Mouse (Mus musculus): Measurements from ENCODE around the gene Olfr1410. TPM values are rescaled to one million over a fixed set of nuclear protein-coding genes. Genes with fewer than 3 reads are reported as not detected.
A peak's percentile ranks its signal among the peaks of the same experiment; 100 is the strongest.

Gene Olfr1410
- polyA plus RNA-seq, 1 experiment from 2014 or later, result not detected

- Histone ChIP-seq H3K36me3 (peaks cover 10% of the 10 kb centered on the region; the same call in 1 of the 2 replicates), H3K4me3 (no peak overlapping the region), H3K9me3 (no peaks in the 10 kb centered on the region), H3K27ac (replicated peaks) (no peak overlapping the region), H3K9ac (no peak overlapping the region), H3K4me1 (replicated peaks) (peaks cover 30% of the 10 kb centered on the region), H3K4me2 (no peak overlapping the region), H3K27me3 (peaks cover 4% of the 10 kb centered on the region)
- WGBS, result 63% methylated on average over 4 of the region's 4 CpGs
- ATAC-seq (ENCODE audit: low read depth), result no peak
Measured at GRCm38 (mm10) chr1:92643691-92644090, 38.1 kb downstream of the Olfr1410 start.

- Histone ChIP-seq H3K27me3 (peaks cover 4% of the 10 kb centered on the region), H3K9me3 (no peaks in the 10 kb centered on the region), H3K27ac (replicated peaks) (no peak overlapping the region), H3K4me1 (replicated peaks) (peaks cover 27% of the 10 kb centered on the region), H3K4me2 (no peak overlapping the region), H3K9ac (no peak overlapping the region), H3K4me3 (no peak overlapping the region), H3K36me3 (0 out of 2 replicates have a peak, but pooled peaks cover under 1% of the 10 kb centered on the region)
- WGBS, result 83% methylated on average over 5 of the region's 5 CpGs
- ATAC-seq (ENCODE audit: low read depth), result no peak
Measured at GRCm38 (mm10) chr1:92644916-92645315, 39.3 kb downstream of the Olfr1410 start.

GRCm38 (mm10) chr1:92646111-92646510 is 40.5 kb downstream of the Olfr1410 start:
- H3K9me3 ChIP-seq, result no peaks in the 10 kb centered on the region
- H3K9ac ChIP-seq, result no peak overlapping the region
- H3K27ac ChIP-seq (replicated peaks), result no peak overlapping the region
- H3K36me3 ChIP-seq, result no peaks in the 10 kb centered on the region
- H3K4me1 ChIP-seq (replicated peaks), result peaks cover 18% of the 10 kb centered on the region
- H3K4me2 ChIP-seq, result no peak overlapping the region
- no peak overlapping the region for H3K4me3 ChIP-seq
- ATAC-seq (ENCODE audit: low read depth), result no peak
- 63% methylated on average over 2 of the region's 2 CpGs for WGBS
- H3K27me3 ChIP-seq, result peaks cover 4% of the 10 kb centered on the region

GRCm38 (mm10) chr1:92646601-92647000 is 41.0 kb downstream of the Olfr1410 start:
- H3K4me1 ChIP-seq (replicated peaks), result peaks cover 22% of the 10 kb centered on the region
- no peak overlapping the region for H3K4me2 ChIP-seq
- H3K4me3 ChIP-seq, result no peak overlapping the region
- WGBS, result 59% methylated on average over 7 of the region's 7 CpGs
- no peaks in the 10 kb centered on the region for H3K9me3 ChIP-seq
- ATAC-seq (ENCODE audit: low read depth), result no peak
- no peaks in the 10 kb centered on the region for H3K36me3 ChIP-seq
- H3K9ac ChIP-seq, result no peak overlapping the region
- H3K27me3 ChIP-seq, result peaks cover 4% of the 10 kb centered on the region
- no peak overlapping the region for H3K27ac ChIP-seq (replicated peaks)

- no peaks in the 10 kb centered on the region for H3K9me3 ChIP-seq
- no peak overlapping the region for H3K4me2 ChIP-seq
- H3K4me3 ChIP-seq, result no peak overlapping the region
- 81% methylated on average over 4 of the region's 4 CpGs for WGBS
- H3K27ac ChIP-seq (replicated peaks), result no peak overlapping the region
- no peaks in the 10 kb centered on the region for H3K36me3 ChIP-seq
- H3K9ac ChIP-seq, result no peak overlapping the region
- peaks cover 4% of the 10 kb centered on the region for H3K27me3 ChIP-seq
- ATAC-seq (ENCODE audit: low read depth), result no peak
- peaks cover 25% of the 10 kb centered on the region for H3K4me1 ChIP-seq (replicated peaks)
Measured at GRCm38 (mm10) chr1:92647026-92647425, 41.4 kb downstream of the Olfr1410 start.

GRCm38 (mm10) chr1:92647752-92648151 is 42.2 kb downstream of the Olfr1410 start:
- Histone ChIP-seq H3K36me3 (no peaks in the 10 kb centered on the region), H3K9me3 (no peaks in the 10 kb centered on the region), H3K4me2 (no peak overlapping the region), H3K27ac (replicated peaks) (no peak overlapping the region), H3K4me1 (replicated peaks) (peaks cover 19% of the 10 kb centered on the region), H3K27me3 (peaks cover 4% of the 10 kb centered on the region), H3K4me3 (no peak overlapping the region), H3K9ac (no peak overlapping the region)
- peak; percentile 34; the same call in 1 of the 2 replicates for ATAC-seq (ENCODE audit: low read depth)
- WGBS, result 9% methylated on average over 8 of the region's 8 CpGs

GRCm38 (mm10) chr1:92648197-92648596 is 42.6 kb downstream of the Olfr1410 start:
- no peaks in the 10 kb centered on the region for H3K9me3 ChIP-seq
- no peak overlapping the region for H3K4me3 ChIP-seq
- H3K9ac ChIP-seq, result no peak overlapping the region
- H3K4me1 ChIP-seq (replicated peaks), result peaks cover 19% of the 10 kb centered on the region
- H3K27me3 ChIP-seq, result peaks cover 4% of the 10 kb centered on the region
- no peak overlapping the region for H3K4me2 ChIP-seq
- no peaks in the 10 kb centered on the region for H3K36me3 ChIP-seq
- peak; percentile 29; the same call in 1 of the 2 replicates for ATAC-seq (ENCODE audit: low read depth)
- 50% methylated on average over 10 of the region's 10 CpGs for WGBS
- H3K27ac ChIP-seq (replicated peaks), result no peak overlapping the region

GRCm38 (mm10) chr1:92648673-92649072 is 43.1 kb downstream of the Olfr1410 start, which contains the start of gene Otos:
Gene Otos (minus strand): TSS chr1:92648841.
- Histone ChIP-seq H3K4me2 (no peak within 1 kb of the TSS), H3K27me3 (peaks cover 4% of the 10 kb centered on the region), H3K36me3 (no peaks in the 10 kb centered on the region), H3K4me1 (replicated peaks) (peaks cover 19% of the 10 kb centered on the region), H3K9me3 (no peaks in the 10 kb centered on the region), H3K4me3 (no peak within 1 kb of the TSS), H3K27ac (replicated peaks) (no peak within 1 kb of the TSS), H3K9ac (no peak within 1 kb of the TSS)
- 29% methylated on average over 8 of the region's 8 CpGs for WGBS
- ATAC-seq (ENCODE audit: low read depth), result peak; percentile 58; the same call in 1 of the 2 replicates

GRCm38 (mm10) chr1:92651467-92651866 is 45.9 kb downstream of the Olfr1410 start:
- Histone ChIP-seq H3K9ac (no peak overlapping the region), H3K4me3 (no peak overlapping the region), H3K9me3 (no peaks in the 10 kb centered on the region), H3K4me1 (replicated peaks) (peaks cover 19% of the 10 kb centered on the region), H3K4me2 (no peak overlapping the region), H3K27me3 (peaks cover 7% of the 10 kb centered on the region; the same call in 1 of the 2 replicates), H3K27ac (replicated peaks) (no peak overlapping the region), H3K36me3 (no peaks in the 10 kb centered on the region)
- WGBS, result 35% methylated on average over 3 of the region's 3 CpGs
- ATAC-seq (ENCODE audit: low read depth), result no peak

- no peak overlapping the region for H3K27ac ChIP-seq (replicated peaks)
- no peaks in the 10 kb centered on the region for H3K9me3 ChIP-seq
- no peak overlapping the region for H3K4me3 ChIP-seq
- no peak overlapping the region for H3K9ac ChIP-seq
- H3K4me1 ChIP-seq (replicated peaks), result peaks cover 21% of the 10 kb centered on the region
- WGBS, result 90% methylated on average over 3 of the region's 3 CpGs
- no peak for ATAC-seq (ENCODE audit: low read depth)
- H3K36me3 ChIP-seq, result no peaks in the 10 kb centered on the region
- no peak overlapping the region for H3K4me2 ChIP-seq
- H3K27me3 ChIP-seq, result peaks cover 7% of the 10 kb centered on the region; the same call in 1 of the 2 replicates
Measured at GRCm38 (mm10) chr1:92653179-92653578, 47.6 kb downstream of the Olfr1410 start.

- ATAC-seq (ENCODE audit: low read depth), result no peak
- H3K27me3 ChIP-seq, result peaks cover 4% of the 10 kb centered on the region; the same call in 1 of the 2 replicates
- no peaks in the 10 kb centered on the region for H3K36me3 ChIP-seq
- peaks cover 21% of the 10 kb centered on the region for H3K4me1 ChIP-seq (replicated peaks)
- H3K9me3 ChIP-seq, result no peaks in the 10 kb centered on the region
- no peak overlapping the region for H3K9ac ChIP-seq
- no peak overlapping the region for H3K4me2 ChIP-seq
- no peak overlapping the region for H3K4me3 ChIP-seq
- H3K27ac ChIP-seq (replicated peaks), result no peak overlapping the region
- 71% methylated on average over 2 of the region's 2 CpGs for WGBS
Measured at GRCm38 (mm10) chr1:92654676-92655075, 49.1 kb downstream of the Olfr1410 start.

- Histone ChIP-seq H3K4me1 (replicated peaks) (peaks cover 9% of the 10 kb centered on the region; the same call in 1 of the 2 replicates), H3K4me2 (no peak overlapping the region), H3K9ac (no peak overlapping the region), H3K9me3 (no peaks in the 10 kb centered on the region), H3K4me3 (no peak overlapping the region), H3K36me3 (no peaks in the 10 kb centered on the region), H3K27me3 (peaks cover 4% of the 10 kb centered on the region; the same call in 1 of the 2 replicates), H3K27ac (replicated peaks) (no peak overlapping the region)
- WGBS, result 53% methylated on average over 11 of the region's 11 CpGs
- ATAC-seq (ENCODE audit: low read depth), result peak; percentile 78
Measured at GRCm38 (mm10) chr1:92657025-92657820, 51.6 kb downstream of the Olfr1410 start.

Measured in neural tube, embryonic 13.5 days (tissue).